Mouse (Mus musculus) embryo, embryonic 10.5 days (tissue): ENCODE data around the gene Mink1.

Source experiments
- DNase-seq: peaks from one replicate; pipeline ENCODE4 v3.0.0-alpha.2; 2015; ENCODE audit warnings: low spot score

Gene Mink1

DNA sequence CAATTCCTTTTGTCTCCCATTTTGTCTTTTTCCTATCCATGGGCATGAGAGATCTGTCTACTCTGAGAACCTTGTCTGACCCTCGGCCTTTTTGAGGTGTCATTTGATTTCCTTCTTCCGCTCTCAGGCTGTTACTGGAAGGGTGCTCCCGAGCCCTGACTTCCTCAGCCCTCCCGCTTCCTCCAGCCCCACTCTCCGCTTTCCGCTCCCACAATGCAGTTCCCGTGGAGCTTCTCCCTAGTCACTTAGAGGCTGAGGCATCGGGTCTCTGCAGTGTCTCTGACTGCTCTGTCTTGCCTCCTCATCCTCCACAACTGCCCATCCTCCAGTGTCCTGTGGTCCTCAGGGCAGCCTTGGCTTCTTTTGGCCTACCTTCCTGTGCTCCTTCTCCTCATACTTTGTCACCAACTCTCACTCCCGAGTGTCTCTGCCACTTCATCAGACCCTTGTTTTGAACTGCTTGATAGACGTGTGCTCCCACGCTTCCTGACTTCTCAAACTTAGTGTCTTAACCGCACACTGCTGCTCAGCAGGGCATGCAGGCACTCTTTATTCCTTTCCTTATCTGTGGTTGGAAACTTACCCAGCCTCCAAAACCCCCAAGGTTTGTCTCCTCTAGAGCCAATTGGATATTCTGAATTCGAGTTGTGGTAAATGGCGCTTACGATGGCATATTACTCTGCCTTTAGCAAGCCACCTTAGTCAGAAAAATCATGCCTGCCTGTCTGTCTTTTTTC is 31.7 kb downstream of the Mink1 start:
- DNase-seq, result no peak

- no peak for DNase-seq
These were observed 33.0 kb downstream of the Mink1 start for GRCm38 (mm10) chr11:70595638-70596037.

GRCm38 (mm10) chr11:70596094-70596493 is 33.4 kb downstream of the Mink1 start:
- DNase-seq, result no peak

DNA sequence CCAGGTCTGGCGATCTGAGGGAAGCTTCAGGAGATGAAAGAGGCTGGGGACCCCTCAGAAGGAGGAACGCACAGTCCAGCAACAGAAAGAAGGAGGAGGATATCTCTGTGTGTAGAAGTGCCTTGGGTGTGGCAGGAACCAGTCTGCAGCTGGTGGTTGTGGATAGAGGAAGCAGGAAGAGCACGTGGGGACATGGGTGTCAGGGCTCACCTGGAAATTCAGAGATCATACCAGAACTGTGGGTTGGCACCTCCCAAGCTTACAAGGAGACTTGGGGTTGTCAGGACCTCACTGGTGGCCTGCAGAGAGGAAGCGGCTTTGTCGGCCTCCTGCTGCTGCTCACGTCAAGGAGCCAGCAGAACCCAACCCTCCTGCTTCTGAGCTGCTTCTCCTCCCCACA is 34.6 kb downstream of the Mink1 start:
- DNase-seq, result no peak

DNA sequence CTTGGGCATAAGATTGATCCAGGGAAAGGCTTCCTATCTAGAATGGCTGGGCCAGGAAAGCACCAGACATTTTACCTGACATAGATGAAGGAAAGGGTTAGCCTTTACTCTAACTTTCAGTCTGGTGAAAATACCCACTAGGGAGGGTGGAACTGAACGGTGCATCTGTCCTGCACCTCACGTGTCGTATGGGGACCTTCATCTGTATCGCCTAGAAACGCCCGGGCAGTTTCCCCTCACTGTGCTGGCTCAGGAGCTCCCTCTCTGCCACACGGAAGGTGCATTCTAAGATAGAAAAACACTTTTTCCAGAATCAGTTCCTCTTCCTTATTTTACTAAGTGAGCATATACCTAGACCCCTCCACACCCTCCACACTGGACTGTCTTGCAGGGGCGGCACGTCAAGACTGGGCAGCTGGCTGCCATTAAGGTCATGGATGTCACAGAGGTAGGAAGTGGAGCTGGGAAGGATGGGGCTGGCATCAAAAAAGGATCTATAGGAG is 35.8 kb downstream of the Mink1 start:
- no peak for DNase-seq

DNA sequence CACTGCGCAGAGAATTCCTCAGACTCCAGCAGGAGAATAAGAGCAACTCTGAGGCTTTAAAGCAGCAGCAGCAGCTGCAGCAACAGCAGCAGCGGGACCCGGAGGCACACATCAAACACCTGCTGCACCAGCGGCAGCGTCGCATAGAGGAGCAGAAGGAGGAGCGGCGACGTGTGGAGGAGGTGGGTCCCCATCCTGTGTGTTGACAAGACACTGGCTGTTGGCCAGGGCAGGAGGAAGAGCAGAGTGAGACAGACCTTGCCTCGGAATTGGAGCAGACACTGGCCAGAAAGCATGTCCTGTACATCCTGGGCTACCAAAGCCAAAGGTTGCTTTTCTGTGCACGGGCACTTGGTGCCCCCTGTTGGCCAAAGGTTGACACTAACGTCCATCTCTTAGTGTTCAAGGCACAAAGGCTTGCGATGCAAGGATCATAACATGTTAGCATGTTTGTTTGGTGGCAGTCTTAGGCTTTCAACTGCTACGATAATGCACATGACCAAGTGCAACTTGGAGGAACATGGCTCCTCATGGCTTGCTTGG is 42.4 kb downstream of the Mink1 start:
- peak; percentile 88 for DNase-seq

GRCm38 (mm10) chr11:70606717-70607116 is 44.0 kb downstream of the Mink1 start:
- no peak for DNase-seq

- no peak for DNase-seq
These were observed 44.9 kb downstream of the Mink1 start for GRCm38 (mm10) chr11:70607611-70608010.

DNA sequence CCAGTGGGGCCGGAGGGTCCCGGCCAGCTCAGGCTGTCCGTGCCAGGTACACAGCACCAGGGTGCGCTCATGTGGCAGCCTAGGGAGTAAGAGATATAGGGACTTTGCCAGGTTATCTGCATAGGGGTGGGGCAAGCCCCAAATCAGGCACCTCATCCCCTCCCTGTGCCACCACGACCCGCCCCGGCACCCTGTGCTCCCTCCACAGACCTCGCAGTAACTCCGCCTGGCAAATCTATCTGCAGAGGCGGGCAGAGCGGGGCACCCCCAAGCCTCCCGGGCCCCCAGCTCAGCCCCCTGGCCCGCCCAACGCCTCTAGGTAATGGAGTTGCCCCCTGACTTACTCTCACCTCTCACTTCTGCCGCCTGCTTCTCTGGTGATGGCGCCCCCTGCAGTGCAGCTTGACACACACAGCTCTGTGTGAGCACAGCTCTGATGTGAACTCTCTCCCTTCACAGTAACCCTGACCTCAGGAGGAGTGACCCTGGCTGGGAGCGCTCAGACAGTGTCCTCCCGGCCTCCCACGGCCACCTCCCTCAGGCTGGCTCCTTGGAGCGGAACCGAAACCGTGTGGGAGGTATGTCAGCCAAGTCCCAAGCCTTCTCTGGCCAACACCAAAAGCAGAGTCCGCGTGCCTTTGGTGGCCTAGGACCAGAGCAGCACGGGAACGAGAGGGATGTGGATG is 45.8 kb downstream of the Mink1 start:
- DNase-seq, result peak; percentile 30

- DNase-seq, result no peak
These were observed 48.1 kb downstream of the Mink1 start for GRCm38 (mm10) chr11:70610752-70611151.

GRCm38 (mm10) chr11:70612505-70612904 is 49.8 kb downstream of the Mink1 start:
- no peak for DNase-seq

DNA sequence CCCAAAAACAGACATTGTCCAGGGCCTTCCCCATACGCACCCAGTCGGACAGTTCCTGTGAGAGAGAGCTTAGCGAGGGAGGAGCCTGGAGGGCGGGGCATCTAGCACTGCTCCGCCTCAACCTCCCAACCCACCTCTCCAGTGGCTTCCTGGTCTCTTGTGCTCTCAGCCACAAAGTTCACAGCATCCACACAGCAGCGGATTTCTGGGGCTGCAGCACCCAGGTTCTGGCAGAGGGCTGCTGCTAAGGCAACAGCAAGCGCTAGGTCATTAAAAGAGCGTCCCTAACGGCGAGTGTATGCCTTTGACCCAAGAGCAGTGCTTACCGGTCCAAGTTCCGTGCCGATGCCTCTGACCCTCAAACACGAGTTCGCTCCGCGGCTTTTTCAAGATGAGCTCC is 52.4 kb downstream of the Mink1 start:
- DNase-seq, result peak; percentile 76

DNA sequence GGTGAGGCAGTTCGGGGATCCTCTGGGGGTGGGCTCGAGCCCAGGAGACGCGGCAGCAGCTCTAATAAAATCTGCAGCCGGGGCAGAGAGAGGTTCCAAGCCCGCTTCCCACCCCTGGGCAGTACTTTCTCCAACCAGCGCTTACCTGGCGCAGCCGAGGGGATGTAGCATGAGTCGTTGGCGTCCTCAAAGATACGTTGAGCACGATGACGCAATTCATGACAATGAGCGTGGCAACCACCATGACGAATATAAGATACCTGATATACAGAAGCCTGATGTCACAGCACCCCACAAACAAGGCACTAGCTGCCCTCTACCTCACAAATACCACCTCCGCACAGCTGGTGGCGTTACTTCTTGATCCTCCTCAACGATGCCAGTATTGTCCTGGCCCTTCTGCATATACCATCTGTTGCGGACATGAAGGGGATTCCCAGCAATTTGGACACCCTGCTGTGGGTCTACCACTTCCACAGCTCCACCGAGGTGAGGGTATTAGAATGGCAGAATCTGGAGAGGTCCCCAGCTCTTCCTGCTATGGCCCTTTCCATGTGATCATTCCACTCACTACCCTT is 52.9 kb downstream of the Mink1 start, which contains the start of gene 4930544D05Rik:
Gene 4930544D05Rik, plus strand, starts transcription at position 333 of the 578 bp plus-strand sequence.
- peak; percentile 17 for DNase-seq

DNA sequence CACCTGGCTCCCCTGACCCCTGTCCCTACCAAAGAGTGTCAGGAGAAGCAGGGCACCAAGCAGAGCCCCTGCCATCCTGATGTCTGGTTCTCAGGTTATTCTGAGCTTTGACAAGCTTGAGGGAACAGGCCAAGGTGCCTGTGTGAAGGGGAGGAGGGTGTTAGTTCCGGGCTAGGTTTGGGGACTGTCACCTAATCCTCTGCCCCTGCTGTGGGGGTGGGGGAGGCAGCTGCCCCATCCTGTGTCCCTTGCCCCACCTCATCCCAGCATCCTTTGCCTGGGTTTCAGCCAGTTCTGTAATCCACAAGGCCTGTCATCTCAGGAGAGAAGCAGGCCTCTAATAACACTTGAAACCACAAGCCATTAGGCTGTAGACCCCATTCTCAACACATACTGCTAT is 56.4 kb downstream of the Mink1 start, which contains the start of gene Chrne:
Gene Chrne, minus strand, starts transcription at position 116 of the 400 bp plus-strand sequence.
- no peak for DNase-seq

- DNase-seq, result no peak
These were observed 59.5 kb downstream of the Mink1 start for GRCm38 (mm10) chr11:70621972-70622814.

- DNase-seq, result no peak
These were observed 60.5 kb downstream of the Mink1 start for GRCm38 (mm10) chr11:70623053-70623742.

DNA sequence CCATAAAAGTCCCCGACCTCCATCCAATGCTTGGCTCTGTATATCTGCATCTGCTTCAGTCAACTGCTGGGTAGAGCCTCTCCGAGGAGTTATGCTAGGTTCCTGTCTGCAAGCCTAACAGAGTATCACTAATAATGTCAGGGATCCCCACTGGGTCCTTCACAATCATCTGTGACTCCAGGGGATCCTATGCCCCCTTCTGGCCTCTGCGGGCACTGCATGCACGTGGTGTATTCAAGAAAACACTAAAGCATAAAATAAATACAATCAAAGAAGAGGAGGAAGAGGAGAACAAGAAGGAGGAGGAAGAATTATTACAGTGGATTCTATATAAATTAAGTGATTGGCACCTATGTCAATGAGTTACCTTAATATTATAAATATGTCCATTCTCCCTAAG is 62.8 kb downstream of the Mink1 start:
- DNase-seq, result peak; percentile 77

- DNase-seq, result no peak
These were observed 64.2 kb downstream of the Mink1 start for GRCm38 (mm10) chr11:70626877-70627276.

DNA sequence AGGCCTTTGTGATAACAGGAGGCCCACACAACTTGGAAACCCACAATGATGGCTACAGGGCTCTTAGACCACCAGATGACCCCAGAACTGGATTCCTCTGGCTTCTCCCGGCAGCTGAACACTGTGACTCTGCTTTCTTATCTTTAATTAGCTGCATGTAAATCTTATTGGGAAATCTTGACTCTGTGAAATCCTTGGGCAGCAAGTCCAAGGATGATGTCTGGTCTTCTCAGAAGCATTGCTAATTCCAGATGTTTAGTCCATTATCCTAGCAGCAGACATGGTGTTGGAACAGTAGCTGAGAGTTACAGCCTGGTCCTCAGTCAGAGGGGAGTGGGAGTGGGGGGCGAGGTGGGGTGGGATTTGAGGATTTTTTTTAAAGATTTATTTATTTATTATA is 65.8 kb downstream of the Mink1 start:
- DNase-seq, result no peak

DNA sequence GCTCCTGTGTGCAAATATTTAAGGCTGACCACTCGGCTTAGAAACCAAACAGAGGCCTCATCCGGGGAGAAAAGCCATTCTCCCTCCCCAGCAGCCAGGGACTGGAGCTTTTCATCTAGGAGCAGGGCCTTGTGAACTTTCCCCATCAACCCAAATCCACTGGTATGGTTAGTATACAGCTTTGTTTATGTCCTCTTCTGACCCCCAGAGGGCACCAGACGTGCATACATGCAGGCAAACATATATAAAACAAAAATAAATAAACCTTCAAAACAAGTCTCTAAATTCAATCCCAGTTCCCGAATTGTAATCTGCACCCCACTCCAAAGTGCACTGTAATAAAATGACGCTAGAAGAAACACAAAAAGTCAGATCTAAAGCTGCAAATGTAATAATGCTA is 66.9 kb downstream of the Mink1 start:
- DNase-seq, result peak; percentile 29

DNA sequence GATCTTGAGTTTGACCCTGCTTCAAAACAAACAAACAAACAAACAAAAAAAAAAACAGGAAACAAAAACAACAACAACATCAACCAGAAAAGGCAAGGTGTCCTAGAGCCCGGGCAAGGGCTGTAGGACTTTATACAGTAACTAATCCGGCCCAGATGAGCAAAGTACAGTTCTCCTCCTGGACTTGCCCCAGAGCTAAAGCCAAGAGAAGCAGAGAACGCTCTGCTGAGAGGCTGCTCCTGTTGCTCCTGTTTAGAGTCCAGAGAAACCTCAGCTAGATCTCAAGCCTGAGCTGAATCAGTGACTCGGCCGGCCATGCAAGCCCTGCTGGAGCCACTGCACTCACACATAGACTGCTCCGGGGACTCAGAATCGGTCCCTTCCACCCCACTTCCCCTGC is 67.4 kb downstream of the Mink1 start:
- DNase-seq, result no peak
